Mouse (Mus musculus) heart, adult 2 months (tissue): ENCODE measurements around the gene T.

Experiments used
- CTCF ChIP-seq: fragments of 200-600 bp; IDR thresholded peaks from 2 replicates; pipeline ENCODE4 v1.8.1; 2022; ENCODE audit warnings: antibody characterized with exemption, mild to moderate bottlenecking, moderate library complexity
- EP300 ChIP-seq: fragments of 200-500 bp; IDR thresholded peaks from 2 replicates; pipeline ENCODE4 v1.6.1; 2011; ENCODE audit warnings: low read depth, low read length, control low read depth; ENCODE audit not compliant: insufficient read depth
- POLR2A ChIP-seq: fragments of 200-500 bp; IDR thresholded peaks from 2 replicates; pipeline ENCODE4 v1.6.1; 2011; ENCODE audit warnings: mild to moderate bottlenecking, low read depth, low read length, control low read depth; ENCODE audit not compliant: insufficient read depth

DNA sequence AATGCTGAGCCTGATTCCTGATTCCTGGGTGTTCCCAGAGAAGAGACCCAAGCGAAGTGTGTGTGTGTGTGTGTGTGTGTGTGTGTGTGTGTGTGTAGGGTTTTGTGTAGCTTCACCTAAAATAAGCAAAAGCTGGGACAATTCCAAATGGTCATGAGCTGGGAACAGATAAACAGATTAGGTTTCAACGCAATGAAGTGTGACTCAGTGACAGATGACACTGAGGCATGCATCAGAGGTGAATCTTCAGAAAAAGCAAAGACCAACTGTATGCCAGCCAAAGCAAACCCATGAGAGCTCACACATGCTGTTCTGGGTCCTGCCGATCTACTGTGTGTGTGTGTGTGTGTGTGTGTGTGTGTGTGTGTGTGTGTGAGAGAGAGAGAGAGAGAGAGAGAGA, 50.0 kb downstream of the T start:
- no peak for TF ChIP-seq CTCF
- TF ChIP-seq EP300 = no peak
- TF ChIP-seq POLR2A = no peak
